Mouse (Mus musculus) brain, adult 2 months (tissue): ENCODE measurements at regions not wholly inside any gene's neighbourhood (a gene's known extent, or its start where the extent isn't known, plus 50 kb on each side); places are given as distances from the start of the nearest gene placed in this dataset.
"Not testable (repeated sequence)": the region's sequence is repeated elsewhere in the genome, so short reads cannot be mapped to it uniquely, and the experiment has no call there.

Source experiments
- DNase-seq: peaks from one replicate; pipeline ENCODE4 v3.0.0; 2011; ENCODE audit warnings: low read depth, low spot score

DNA sequence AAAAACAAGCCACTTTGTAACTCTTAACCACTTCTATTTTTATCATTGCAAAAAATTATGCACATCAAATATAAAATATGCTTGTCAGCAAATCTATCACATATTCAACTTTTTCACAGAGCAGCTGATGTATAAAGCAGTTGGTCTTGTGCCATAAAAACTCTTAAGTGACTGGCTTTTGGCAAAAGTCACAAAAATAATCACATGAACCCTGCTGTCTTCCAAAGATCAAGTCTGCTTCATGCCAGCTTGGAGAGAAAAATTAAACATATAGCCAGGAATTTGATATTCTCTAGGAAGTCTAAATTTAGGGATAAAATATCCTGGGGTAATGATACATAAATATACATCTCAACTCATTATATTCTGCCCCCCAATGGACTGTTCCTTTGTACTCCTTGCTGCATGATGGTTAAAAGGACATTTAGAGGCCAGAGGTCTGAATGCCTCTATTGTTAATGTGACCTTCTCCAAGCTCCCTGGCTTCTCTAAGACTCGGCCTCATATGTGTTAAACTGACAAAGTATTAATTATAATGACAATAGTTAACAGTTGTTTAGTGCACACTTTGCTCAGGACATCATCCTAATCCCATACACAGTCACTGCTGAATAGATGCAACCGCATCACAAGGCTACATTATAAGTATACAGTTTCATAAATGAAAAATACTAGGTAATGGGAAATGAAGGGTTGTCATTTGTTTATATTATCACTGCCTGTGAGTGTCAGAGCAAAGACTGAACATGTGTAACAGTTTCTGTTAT is 422.9 kb upstream of the Hs3st1 start:
- DNase-seq: peak; percentile 8

- peak; percentile 39 for DNase-seq
Observed at GRCm38 (mm10) chr5:40136740-40137285, 381.5 kb upstream of the Hs3st1 start.

- peak; percentile 43 for DNase-seq
Observed at GRCm38 (mm10) chr5:40124337-40124736, 369.1 kb upstream of the Hs3st1 start.

DNA sequence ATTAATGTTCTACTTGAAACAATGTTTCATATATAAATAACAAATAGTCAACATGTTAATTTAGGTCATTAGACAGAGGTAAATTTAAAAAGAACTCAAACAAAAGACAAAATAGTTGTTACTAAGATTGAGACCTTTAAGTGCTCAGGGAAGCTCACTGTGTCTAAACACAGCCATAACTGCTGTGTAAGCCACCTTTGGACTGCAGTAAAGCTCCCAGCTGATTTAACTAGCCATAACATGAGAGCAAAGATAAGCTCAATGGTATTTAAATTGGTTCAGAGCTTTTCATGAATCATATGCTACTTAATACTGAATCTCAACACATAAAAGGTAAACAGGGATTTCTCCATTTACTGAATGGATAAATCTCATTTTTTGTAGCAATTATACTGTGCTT is 361.6 kb upstream of the Hs3st1 start:
- DNase-seq: no peak

DNA sequence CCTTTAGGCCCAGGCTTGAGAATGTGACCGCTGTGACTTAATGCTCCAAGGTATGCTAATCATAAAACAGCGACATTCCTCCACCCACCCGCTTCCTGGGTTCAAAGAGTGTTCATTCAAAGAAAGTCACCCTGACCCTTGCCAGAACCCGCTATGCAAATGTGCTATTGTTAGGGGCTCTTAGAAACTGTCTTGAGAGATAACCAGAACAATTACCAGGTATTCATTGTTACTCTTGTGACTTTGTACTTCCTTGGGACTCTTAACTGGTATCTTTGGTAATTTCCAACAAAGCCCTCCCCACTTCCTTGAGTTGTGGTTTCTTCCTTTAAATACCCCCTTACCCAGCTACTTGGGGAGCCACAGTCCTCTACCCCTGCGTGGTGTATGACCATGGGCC is 334.3 kb upstream of the Hs3st1 start:
- DNase-seq: not testable (repeated sequence)

GRCm38 (mm10) chr5:40045288-40045687 is 290.0 kb upstream of the Hs3st1 start:
- DNase-seq: no peak

DNA sequence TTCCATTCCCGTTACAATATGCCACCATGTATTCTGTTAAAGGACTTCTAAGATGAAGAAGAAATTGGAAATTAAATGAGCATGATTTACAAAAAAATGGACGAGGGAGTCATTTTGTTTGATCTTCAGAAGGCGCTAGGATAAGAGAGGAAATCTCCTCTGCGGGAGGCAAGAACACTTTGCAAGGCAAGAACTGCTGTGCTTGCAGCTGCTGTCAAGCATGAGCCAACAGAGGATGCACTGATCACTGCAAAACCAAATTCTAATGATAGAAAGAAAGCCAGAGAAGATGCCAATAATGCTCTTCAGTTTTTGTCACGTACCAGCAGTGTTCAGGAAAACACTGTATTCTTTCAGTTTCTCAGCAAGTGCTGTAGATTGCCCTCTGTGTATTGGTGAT is 279.2 kb upstream of the Hs3st1 start:
- DNase-seq: peak; percentile 66

- DNase-seq: peak; percentile 76
Observed at GRCm38 (mm10) chr5:40033686-40034085, 278.4 kb upstream of the Hs3st1 start.

GRCm38 (mm10) chr5:40030261-40030660 is 275.0 kb upstream of the Hs3st1 start:
- no peak for DNase-seq

DNA sequence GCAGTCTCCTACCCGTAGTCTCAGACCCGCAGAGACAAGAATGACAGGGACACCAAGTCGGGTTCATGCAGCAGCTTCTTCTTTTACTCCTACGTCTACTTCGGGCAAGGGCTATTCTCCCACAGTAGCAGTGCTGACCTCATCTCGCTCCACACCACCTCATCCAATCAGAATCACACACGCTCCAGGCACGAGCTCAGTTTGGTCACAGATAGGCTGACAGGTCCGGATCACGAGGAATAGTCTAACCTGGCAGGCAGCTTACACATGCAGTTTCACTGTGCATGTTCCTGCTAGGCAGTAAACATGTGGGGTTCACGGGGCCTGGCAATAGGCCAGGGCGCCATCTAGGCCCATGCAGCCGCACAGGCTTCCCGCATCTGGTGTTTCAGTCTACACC is 260.7 kb upstream of the Hs3st1 start:
- no peak for DNase-seq

DNA sequence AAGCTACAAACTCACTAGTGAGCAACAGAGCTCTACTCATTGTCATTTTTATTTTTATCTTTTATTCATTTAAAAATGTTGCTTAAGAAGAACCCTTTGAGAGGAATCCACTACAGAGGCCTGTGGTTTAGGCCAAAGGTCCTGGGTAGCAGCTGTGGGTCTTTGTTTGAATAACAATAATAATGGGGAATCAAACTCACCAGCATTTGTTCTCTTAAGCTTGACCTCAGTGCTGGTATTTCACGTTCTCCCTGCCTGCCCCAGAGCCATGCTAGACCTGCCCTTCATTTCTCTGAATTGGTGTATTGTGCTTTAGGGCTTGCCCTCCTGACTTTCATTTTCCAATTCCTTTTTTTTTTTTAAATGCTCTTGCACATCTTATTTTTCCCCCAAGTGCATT is 232.8 kb upstream of the Hs3st1 start:
- DNase-seq: no peak

GRCm38 (mm10) chr5:39964371-39964770 is 209.1 kb upstream of the Hs3st1 start:
- peak; percentile 47 for DNase-seq

GRCm38 (mm10) chr5:39960981-39961380 is 205.7 kb upstream of the Hs3st1 start:
- DNase-seq: peak; percentile 80

DNA sequence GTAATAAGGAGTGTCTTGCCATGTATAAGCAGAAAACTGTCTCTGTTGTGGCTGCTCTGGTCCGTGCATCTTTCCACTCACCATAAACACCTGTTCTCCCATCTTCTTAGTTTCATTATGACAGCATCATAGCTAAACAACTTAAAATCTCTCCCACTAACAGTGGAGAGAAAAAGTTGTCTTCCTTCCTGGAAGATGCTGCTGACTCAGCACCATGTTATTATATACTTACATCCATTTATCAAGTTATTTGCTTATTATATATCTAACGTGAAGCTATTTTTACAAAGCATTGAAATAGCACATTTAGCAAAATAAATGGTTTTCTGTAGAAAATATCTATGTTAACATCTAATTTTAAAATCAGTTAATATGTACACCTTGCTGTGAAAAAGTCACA is 180.3 kb upstream of the Hs3st1 start:
- no peak for DNase-seq

DNA sequence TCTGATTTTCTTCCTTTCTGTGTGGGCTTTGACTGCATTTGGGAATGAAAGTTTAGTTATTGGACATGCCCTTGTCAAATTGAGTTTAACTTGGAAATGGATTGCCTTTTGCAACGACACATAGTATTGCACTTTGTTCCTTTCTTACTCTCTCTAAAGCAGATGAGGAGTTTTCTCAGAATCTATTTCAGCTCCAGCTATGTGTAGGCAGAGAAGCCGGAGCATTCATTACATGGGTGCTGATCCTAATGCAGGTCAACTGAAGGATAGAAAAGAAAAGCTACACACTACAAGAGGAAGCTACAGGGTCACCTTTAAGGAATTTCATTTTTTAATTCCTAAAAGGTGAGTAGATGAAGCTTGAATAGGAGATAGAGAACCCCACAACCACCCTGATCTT is 176.6 kb upstream of the Hs3st1 start:
- no peak for DNase-seq

- DNase-seq: peak; percentile 4
Observed at GRCm38 (mm10) chr5:39909369-39909768, 154.1 kb upstream of the Hs3st1 start.

GRCm38 (mm10) chr5:39871723-39872085 is 116.4 kb upstream of the Hs3st1 start:
- no peak for DNase-seq

- DNase-seq: peak; percentile 15
Observed at GRCm38 (mm10) chr5:39870835-39871722, 115.8 kb upstream of the Hs3st1 start.

GRCm38 (mm10) chr5:39857192-39857591 is 101.9 kb upstream of the Hs3st1 start:
- no peak for DNase-seq

- no peak for DNase-seq
Observed at GRCm38 (mm10) chr5:39856616-39857156, 101.4 kb upstream of the Hs3st1 start.

DNA sequence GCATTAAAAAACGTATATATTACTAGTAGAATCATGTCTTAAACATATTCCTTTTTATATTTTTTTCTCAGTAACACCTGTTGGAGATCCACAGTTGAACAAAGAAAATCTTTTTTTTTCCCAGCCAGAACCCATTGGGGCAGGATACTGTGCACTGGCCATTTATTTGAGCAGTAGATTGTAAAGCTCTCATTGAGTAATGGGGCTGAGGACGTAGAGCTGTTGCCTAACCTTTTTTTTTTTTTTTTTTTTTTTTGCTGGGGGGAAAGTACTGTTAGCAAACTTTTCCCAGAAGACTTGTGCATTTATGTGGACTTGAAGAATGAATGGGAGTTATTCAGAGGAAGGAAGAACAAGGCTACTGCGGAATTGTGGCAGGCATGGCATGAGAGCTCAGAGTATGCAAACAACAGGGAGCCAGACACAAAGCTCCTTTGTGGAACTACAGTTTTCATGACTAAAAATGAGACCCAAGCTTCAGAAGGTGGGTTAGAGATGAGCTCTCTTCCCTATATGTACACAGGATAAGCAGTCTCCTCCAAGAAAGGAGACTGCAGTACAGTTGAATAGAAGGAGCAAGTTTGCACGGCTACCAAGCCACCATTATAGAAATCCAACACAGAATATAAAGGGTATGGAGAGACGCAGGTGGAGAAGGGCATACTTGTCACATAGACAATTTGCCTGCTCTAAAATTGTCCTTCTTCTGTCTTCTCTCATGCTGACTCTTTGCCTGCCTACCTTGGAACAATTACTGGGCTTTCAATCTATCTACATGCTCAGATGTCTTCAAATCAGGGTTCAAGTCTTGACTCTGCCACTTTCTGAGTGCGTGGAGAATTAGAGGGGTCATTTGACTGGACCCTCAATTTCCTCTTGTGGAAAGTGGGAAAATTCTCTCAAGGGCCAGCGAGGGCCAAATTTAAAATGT is 100.7 kb upstream of the Hs3st1 start:
- DNase-seq: no peak
